Mouse (Mus musculus) heart, embryonic 11.5 days (tissue): Measurements from ENCODE around the gene Ccdc102a. TPM values are rescaled to one million over a fixed set of nuclear protein-coding genes. Genes with fewer than 3 reads are reported as not detected.
A peak's percentile ranks its signal among the peaks of the same experiment; 100 is the strongest.

Experiments used
- ATAC-seq: fragments of 200-750 bp; cut with Nextera tagmentation; replicated peaks from 2 replicates; pipeline ENCODE4 v1.8.0; 2017; ENCODE audit warnings: moderate library complexity; ENCODE audit not compliant: insufficient number of reproducible peaks, low FRiP score, low TSS enrichment
- H3K27ac ChIP-seq: fragments of 300-500 bp; sonication (generic); 2 replicates; pipeline ENCODE4 v1.5.1; 2014; ENCODE audit warnings: mild to moderate bottlenecking, low read depth, low read length
- H3K27me3 ChIP-seq: fragments of 300-500 bp; sonication (generic); 2 replicates; pipeline ENCODE4 v1.6.1; 2014; ENCODE audit warnings: mild to moderate bottlenecking, low read length, mixed read lengths; ENCODE audit not compliant: control insufficient read depth, insufficient read depth
- H3K36me3 ChIP-seq: fragments of 300-500 bp; sonication (generic); 2 replicates; pipeline ENCODE4 v1.6.1; 2014; ENCODE audit warnings: mild to moderate bottlenecking, low read length, moderate library complexity, mixed read lengths; ENCODE audit not compliant: control insufficient read depth, insufficient read depth
- H3K4me1 ChIP-seq: fragments of 300-500 bp; sonication (generic); 2 replicates; pipeline ENCODE4 v1.6.1; 2014; ENCODE audit warnings: low read length; ENCODE audit not compliant: control insufficient read depth, insufficient read depth
- H3K4me2 ChIP-seq: fragments of 300-500 bp; sonication (generic); 2 replicates; pipeline ENCODE4 v1.6.1; 2014; ENCODE audit warnings: mild to moderate bottlenecking, moderate library complexity
- H3K4me3 ChIP-seq: fragments of 300-500 bp; sonication (generic); 2 replicates; pipeline ENCODE4 v1.5.1; 2014; ENCODE audit warnings: low read depth, low read length
- H3K9ac ChIP-seq: fragments of 300-500 bp; sonication (generic); 2 replicates; pipeline ENCODE4 v1.6.1; 2014; ENCODE audit warnings: mild to moderate bottlenecking, low read depth, low read length, moderate library complexity
- H3K9me3 ChIP-seq: fragments of 300-500 bp; sonication (generic); replicated peaks from 2 replicates; pipeline ENCODE4 v1.6.1; 2016; ENCODE audit warnings: low read length; ENCODE audit not compliant: control insufficient read depth
- WGBS: fragments of 180-500 bp; shearing (Covaris S2); extraction: QIAGEN DNeasy Blood & Tissue Kit; methylation state at CpG from one replicate; pipeline ENCODE4 v1.1.7; 2014; ENCODE audit not compliant: insufficient replicate concordance; 5-methylcytosine and 5-hydroxymethylcytosine counted together
- polyA plus RNA-seq: library from polyadenylated mRNA; unstranded; fragments of >200 nt; fragmentation: Nextera tagmentation; extraction: Ambion mirVana; gene quantifications from 2 replicates; pipeline ENCODE4 v1.2.1, GENCODE M21; 2014

The Ccdc102a gene
- polyA plus RNA-seq, 1 experiment from 2014 or later, result 24.8 TPM

DNA sequence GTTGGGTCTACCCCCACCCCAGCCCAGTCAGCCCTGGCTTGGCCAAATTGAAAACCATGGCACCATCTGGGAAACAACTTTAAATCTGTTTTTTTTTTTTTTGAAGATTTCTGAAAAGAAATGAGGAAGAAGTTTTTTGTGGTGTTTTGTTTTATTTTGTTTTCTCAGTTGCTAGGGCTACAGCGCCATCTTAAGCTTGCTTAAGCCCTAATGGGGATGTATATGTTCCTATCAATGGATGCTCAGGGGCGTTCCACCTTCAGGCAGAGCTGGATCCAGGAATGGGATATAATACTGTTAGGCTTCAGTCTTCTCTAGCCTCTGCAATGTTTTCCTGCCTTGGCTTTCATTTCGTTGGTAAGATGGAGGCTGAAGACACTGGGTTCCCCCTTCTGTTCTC lies 17.3 kb upstream of the Ccdc102a start:
- Histone ChIP-seq H3K4me2 (no peak overlapping the region), H3K9me3 (no peaks in the 10 kb centered on the region), H3K27ac (no peak overlapping the region), H3K36me3 (no peaks in the 10 kb centered on the region), H3K4me3 (no peak overlapping the region), H3K27me3 (peaks cover 6% of the 10 kb centered on the region), H3K4me1 (no peaks in the 10 kb centered on the region), H3K9ac (no peak overlapping the region)
- WGBS, result 71% methylated on average over 3 of the region's 3 CpGs
- ATAC-seq, result no peak

DNA sequence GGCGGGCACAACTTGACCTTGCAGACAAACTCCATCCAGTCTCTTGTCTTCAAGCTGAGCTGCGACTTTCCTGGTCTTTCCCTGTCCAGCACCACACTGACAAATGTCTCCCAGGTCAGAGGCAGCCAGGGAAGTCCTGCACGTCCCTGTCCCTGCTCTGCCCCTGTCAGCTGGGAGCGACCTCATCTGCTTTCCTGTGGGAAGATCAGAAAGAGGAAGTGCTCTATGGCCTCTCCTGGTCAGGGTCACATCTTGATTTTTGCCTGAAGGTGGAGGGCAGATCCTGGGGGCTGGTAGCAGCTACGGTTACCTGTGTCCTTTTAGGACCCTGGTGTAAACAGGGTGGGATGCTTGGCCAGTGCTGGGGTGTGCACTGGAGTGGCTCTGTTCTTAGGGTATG lies 16.0 kb upstream of the Ccdc102a start:
- H3K36me3 ChIP-seq, result no peaks in the 10 kb centered on the region
- H3K9me3 ChIP-seq, result no peaks in the 10 kb centered on the region
- WGBS, result 48% methylated on average over 5 of the region's 5 CpGs
- no peak overlapping the region for H3K9ac ChIP-seq
- peaks cover 6% of the 10 kb centered on the region for H3K27me3 ChIP-seq
- no peak overlapping the region for H3K4me3 ChIP-seq
- no peaks in the 10 kb centered on the region for H3K4me1 ChIP-seq
- no peak overlapping the region for H3K4me2 ChIP-seq
- H3K27ac ChIP-seq, result no peak overlapping the region
- no peak for ATAC-seq

DNA sequence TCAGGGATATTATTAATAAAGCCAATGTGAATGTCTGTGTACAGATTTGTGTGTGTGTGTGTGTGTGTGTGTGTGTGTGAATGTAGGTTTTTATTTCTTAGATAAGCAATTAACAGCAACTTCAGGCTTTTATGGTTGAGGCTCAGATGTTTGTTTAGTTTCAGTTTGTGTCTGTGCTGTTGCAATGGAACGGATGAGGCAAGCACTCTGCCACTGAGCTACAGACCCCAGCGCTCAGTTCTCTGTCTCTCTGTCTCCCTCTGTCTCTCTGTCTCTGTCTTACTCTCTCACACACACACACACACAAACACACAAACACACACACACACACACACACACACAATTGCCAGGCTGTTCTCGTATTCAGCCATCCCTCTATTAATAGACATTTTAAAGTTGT lies 10.3 kb upstream of the Ccdc102a start:
- no peak overlapping the region for H3K4me2 ChIP-seq
- no peak overlapping the region for H3K27ac ChIP-seq
- H3K27me3 ChIP-seq, result no peaks in the 10 kb centered on the region; the same call in 1 of the 2 replicates
- no peaks in the 10 kb centered on the region for H3K36me3 ChIP-seq
- no peak overlapping the region for H3K9ac ChIP-seq
- no peaks in the 10 kb centered on the region for H3K9me3 ChIP-seq
- WGBS, result 77% methylated on average over 3 of the region's 3 CpGs
- no peak overlapping the region for H3K4me3 ChIP-seq
- H3K4me1 ChIP-seq, result no peaks in the 10 kb centered on the region
- ATAC-seq, result no peak

DNA sequence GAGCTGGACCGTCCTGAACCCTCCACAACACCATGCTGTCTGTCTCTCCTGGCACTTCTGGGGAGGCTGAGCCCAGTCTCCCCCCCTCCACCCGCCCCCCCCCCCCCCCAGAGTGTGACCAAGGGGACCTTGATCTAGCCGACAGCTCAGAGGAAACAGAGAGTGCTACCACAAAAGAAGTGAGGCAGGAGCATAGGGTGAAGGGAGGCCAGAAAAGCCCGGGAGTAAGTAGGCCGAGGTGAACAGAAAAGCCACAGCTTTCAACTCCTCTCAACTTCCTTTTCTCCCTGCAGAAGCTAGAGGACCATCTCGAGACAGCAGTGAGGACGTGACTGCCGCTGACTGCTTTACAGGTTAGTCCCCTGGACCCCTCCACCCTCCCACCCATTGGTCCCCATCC lies 5.5 kb upstream of the Ccdc102a start, which contains the start of gene Adgrg5:
Gene Adgrg5 (plus strand): TSS at position 290 of the 400 bp plus-strand sequence.
- ATAC-seq, result no peak
- 0 out of 2 replicates have a peak within 1 kb of the TSS, but pooled peaks have one; percentile 46 for H3K9ac ChIP-seq

DNA sequence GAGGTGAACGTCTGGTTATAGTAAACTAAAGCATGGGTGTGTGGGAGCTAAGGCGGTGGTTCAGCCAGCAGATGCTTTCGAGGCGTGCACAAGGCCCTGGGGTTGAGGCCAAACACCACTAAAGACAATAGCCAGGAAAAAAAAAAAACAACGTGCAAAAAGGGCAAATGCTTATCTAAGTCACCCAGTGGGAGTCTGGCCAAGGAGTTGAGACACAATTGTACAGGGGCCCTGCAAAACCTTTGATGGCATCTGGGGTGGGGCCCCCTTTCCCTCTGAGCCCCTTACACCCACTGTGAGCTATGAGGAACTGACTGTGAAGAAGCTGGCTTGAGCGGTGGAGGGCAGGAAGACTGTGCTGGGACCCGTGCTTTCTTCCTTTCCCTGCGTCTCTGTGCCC lies 4.7 kb upstream of the Ccdc102a start:
- Histone ChIP-seq H3K9me3 (no peaks in the 10 kb centered on the region), H3K27me3 (no peaks in the 10 kb centered on the region; the same call in 1 of the 2 replicates), H3K4me1 (peaks cover 18% of the 10 kb centered on the region), H3K4me3 (no peak overlapping the region), H3K36me3 (no peaks in the 10 kb centered on the region), H3K9ac (0 out of 2 replicates have a peak overlapping the region, but pooled peaks have one; percentile 46), H3K4me2 (peak overlapping the region; percentile 37), H3K27ac (peak overlapping the region; percentile 76)
- 0 out of 2 replicates have a peak, but pooled peaks have one; percentile 27 for ATAC-seq
- WGBS, result 15% methylated on average over 8 of the region's 8 CpGs

More for the DNA sequence above, 5.5 kb upstream of the Ccdc102a start, which contains the start of gene Adgrg5:
- peak within 1 kb of the TSS; percentile 37 for H3K4me2 ChIP-seq
- no peaks in the 10 kb centered on the region for H3K36me3 ChIP-seq
- peaks cover 14% of the 10 kb centered on the region for H3K4me1 ChIP-seq
- no peaks in the 10 kb centered on the region; the same call in 1 of the 2 replicates for H3K27me3 ChIP-seq
- 54% methylated on average over 8 of the region's 8 CpGs for WGBS
- no peaks in the 10 kb centered on the region for H3K9me3 ChIP-seq
- peak within 1 kb of the TSS; percentile 76 for H3K27ac ChIP-seq
- H3K4me3 ChIP-seq, result no peak within 1 kb of the TSS

DNA sequence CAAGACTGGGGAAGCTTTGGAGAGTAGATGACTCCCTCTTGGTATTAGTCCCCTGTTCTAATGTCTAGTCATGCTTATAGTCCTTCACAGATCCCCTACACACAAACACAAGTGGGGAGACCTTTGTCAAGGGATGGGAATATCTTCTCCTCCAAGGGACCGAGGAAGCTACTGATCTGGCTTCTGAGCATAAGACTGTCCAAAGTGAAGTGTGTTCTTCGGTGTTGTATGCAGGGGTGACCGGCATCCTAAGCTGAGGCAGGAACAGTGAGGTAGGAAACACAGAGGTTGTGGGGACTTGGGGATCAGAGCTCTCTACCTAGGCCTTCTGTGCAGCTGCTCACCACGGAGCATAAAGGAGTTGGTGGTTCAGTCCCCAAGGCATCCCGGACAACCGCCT lies 4.3 kb upstream of the Ccdc102a start:
- Histone ChIP-seq H3K4me3 (no peak overlapping the region), H3K9ac (0 out of 2 replicates have a peak overlapping the region, but pooled peaks have one; percentile 46), H3K27me3 (no peaks in the 10 kb centered on the region; the same call in 1 of the 2 replicates), H3K4me2 (no peak overlapping the region; the same call in 1 of the 2 replicates), H3K9me3 (no peaks in the 10 kb centered on the region), H3K27ac (peak overlapping the region; percentile 76), H3K36me3 (no peaks in the 10 kb centered on the region), H3K4me1 (peaks cover 18% of the 10 kb centered on the region)
- WGBS, result 53% methylated on average over 6 of the region's 6 CpGs
- ATAC-seq, result no peak

DNA sequence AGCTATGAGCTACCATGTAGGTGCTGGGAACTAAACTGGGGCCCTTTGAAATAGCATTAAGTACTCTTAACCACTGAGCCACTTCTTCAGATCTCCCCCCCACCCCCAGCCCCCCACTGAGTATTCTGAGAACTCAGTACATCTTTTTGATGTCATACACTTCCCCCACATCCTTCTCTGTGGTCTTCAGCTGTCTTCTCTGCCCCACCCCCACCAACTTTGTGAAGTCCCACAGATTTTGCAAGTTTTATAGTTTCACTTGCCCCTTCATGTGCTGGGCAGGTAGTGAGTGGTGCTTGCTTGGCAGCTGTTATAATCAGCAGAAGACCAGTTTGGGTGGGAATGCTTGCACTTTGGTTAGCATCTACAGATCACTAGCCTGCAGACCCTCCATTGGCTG lies 1.4 kb upstream of the Ccdc102a start:
- no peaks in the 10 kb centered on the region for H3K9me3 ChIP-seq
- no peaks in the 10 kb centered on the region for H3K36me3 ChIP-seq
- H3K4me1 ChIP-seq, result peaks cover 46% of the 10 kb centered on the region
- no peak overlapping the region for H3K9ac ChIP-seq
- ATAC-seq, result no peak
- no peak overlapping the region for H3K27ac ChIP-seq
- no peaks in the 10 kb centered on the region for H3K27me3 ChIP-seq
- no peak overlapping the region for H3K4me2 ChIP-seq
- no peak overlapping the region for H3K4me3 ChIP-seq

DNA sequence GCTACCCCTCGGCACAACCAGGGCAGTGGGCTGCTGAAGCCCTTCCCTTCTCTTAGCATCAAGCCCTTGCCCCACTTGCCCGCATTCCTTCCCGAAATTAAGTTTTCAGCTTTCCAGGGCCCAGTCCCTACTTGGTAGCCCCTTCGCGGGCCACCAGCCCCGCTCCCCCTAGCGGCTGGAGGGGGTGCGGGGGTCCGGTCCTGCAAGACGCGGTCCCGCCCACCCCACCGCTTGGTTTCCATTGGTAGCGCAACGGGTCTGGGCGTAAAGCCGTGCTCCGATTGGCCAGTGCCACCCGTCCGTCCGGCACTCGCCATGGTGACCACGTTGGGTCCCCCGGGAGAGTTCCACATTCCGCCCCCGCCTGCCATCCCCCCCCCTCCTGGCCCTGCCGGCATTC lies 546 bp downstream of the Ccdc102a start:
- H3K36me3 ChIP-seq, result peaks cover 6% of the 10 kb centered on the region; the same call in 1 of the 2 replicates
- ATAC-seq, result peak; percentile 92
- peak overlapping the region; percentile 87 for H3K4me2 ChIP-seq
- peak overlapping the region; percentile 81; the same call in 1 of the 2 replicates for H3K27ac ChIP-seq
- H3K4me3 ChIP-seq, result peak overlapping the region; percentile 91
- under 1% methylated on average over 26 of the region's 27 CpGs for WGBS
- peaks cover 53% of the 10 kb centered on the region for H3K4me1 ChIP-seq
- peak overlapping the region; percentile 92 for H3K9ac ChIP-seq
- no peaks in the 10 kb centered on the region for H3K9me3 ChIP-seq
- H3K27me3 ChIP-seq, result peaks cover 9% of the 10 kb centered on the region

DNA sequence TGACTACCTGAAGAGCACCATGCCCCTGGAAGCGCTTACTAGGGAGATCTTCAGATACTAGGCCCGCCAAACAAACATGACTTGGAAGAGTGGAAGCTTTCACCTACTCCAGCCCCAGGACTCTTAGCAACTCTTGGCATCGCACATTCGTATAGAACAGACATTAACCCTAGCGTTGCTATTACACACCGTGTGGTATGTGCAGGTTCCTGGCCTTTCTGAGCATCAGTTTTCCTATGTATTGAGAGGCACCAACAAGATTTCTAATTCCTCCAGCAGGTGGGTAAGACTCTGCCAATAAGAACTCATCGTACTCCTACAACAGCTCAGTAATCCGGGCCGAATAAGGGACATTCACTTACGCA lies 956 bp downstream of the Ccdc102a start:
- WGBS, result 8% methylated on average over 10 of the region's 10 CpGs
- H3K9ac ChIP-seq, result peak overlapping the region; percentile 92
- H3K9me3 ChIP-seq, result no peaks in the 10 kb centered on the region
- H3K27ac ChIP-seq, result no peak overlapping the region
- peak overlapping the region; percentile 91 for H3K4me3 ChIP-seq
- ATAC-seq, result no peak
- H3K27me3 ChIP-seq, result peaks cover 9% of the 10 kb centered on the region
- peaks cover 51% of the 10 kb centered on the region for H3K4me1 ChIP-seq
- H3K36me3 ChIP-seq, result peaks cover 8% of the 10 kb centered on the region; the same call in 1 of the 2 replicates
- peak overlapping the region; percentile 87 for H3K4me2 ChIP-seq
